Mouse (Mus musculus) midbrain, embryonic 10.5 days (tissue): ENCODE measurements around the gene Sec14l2. TPM values are rescaled to one million over a fixed set of nuclear protein-coding genes. Genes with fewer than 3 reads are reported as not detected.

ENCODE experiments used
- DNase-seq: peaks from one replicate; pipeline ENCODE4 v3.0.0-alpha.2; 2017; ENCODE audit warnings: low spot score
- H3K27ac ChIP-seq: fragments of 300-500 bp; sonication (generic); replicated peaks from 2 replicates; pipeline ENCODE4 v1.5.1; 2016; ENCODE audit warnings: mild to moderate bottlenecking
- H3K27me3 ChIP-seq: fragments of 300-500 bp; sonication (generic); 2 replicates; pipeline ENCODE4 v1.6.1; 2016; ENCODE audit warnings: low read depth, mild to moderate bottlenecking; ENCODE audit not compliant: poor library complexity, severe bottlenecking
- H3K36me3 ChIP-seq: fragments of 300-500 bp; sonication (generic); 2 replicates; pipeline ENCODE4 v1.6.1; 2016; ENCODE audit warnings: mild to moderate bottlenecking, moderate library complexity
- H3K4me1 ChIP-seq: fragments of 300-500 bp; sonication (generic); 2 replicates; pipeline ENCODE4 v1.6.1; 2016
- H3K4me3 ChIP-seq: fragments of 300-500 bp; sonication (generic); 2 replicates; pipeline ENCODE4 v1.5.1; 2016; ENCODE audit warnings: mild to moderate bottlenecking, moderate library complexity
- H3K9me3 ChIP-seq: fragments of 300-500 bp; sonication (generic); replicated peaks from 2 replicates; pipeline ENCODE4 v1.6.1; 2016; ENCODE audit warnings: mild to moderate bottlenecking
- WGBS: fragments of 180-500 bp; shearing (Covaris S2); methylation state at CpG from one replicate; pipeline ENCODE4 v1.1.7; 2016; 5-methylcytosine and 5-hydroxymethylcytosine counted together
- polyA plus RNA-seq: library from polyadenylated mRNA; unstranded; fragments of >200 nt; fragmentation: Nextera tagmentation; extraction: Ambion mirVana; gene quantifications from 2 replicates; pipeline ENCODE4 v1.2.1, GENCODE M21; 2016

The Sec14l2 gene
- polyA plus RNA-seq, 1 experiment from 2014 or later = 2.9 TPM

- peak overlapping the region; percentile 69 for H3K4me3 ChIP-seq
- H3K36me3 ChIP-seq = peaks cover 26% of the 10 kb centered on the region
- peak; percentile 68 for DNase-seq
- peaks cover 40% of the 10 kb centered on the region for H3K4me1 ChIP-seq
- peak overlapping the region; percentile 92 for H3K27ac ChIP-seq
- H3K27me3 ChIP-seq = no peaks in the 10 kb centered on the region
- H3K9me3 ChIP-seq = peaks cover 6% of the 10 kb centered on the region; the same call in 1 of the 2 replicates
- WGBS = 6% methylated on average over 24 of the region's 24 CpGs
Measured at GRCm38 (mm10) chr11:4094378-4095170, 28.6 kb downstream of the Sec14l2 start.

GRCm38 (mm10) chr11:4093459-4094377 is 29.5 kb downstream of the Sec14l2 start:
- DNase-seq = no peak
- peak overlapping the region; percentile 69 for H3K4me3 ChIP-seq
- no peaks in the 10 kb centered on the region for H3K27me3 ChIP-seq
- H3K36me3 ChIP-seq = peaks cover 26% of the 10 kb centered on the region
- H3K4me1 ChIP-seq = peaks cover 40% of the 10 kb centered on the region
- H3K27ac ChIP-seq = no peak overlapping the region
- peaks cover 6% of the 10 kb centered on the region; the same call in 1 of the 2 replicates for H3K9me3 ChIP-seq
- 90% methylated on average over 18 of the region's 18 CpGs for WGBS

- no peak overlapping the region for H3K4me3 ChIP-seq
- H3K9me3 ChIP-seq = peaks cover 6% of the 10 kb centered on the region; the same call in 1 of the 2 replicates
- 72% methylated on average over 2 of the region's 2 CpGs for WGBS
- H3K4me1 ChIP-seq = peaks cover 3% of the 10 kb centered on the region; the same call in 1 of the 2 replicates
- no peak for DNase-seq
- H3K36me3 ChIP-seq = peaks cover 18% of the 10 kb centered on the region
- H3K27me3 ChIP-seq = no peaks in the 10 kb centered on the region
- no peak overlapping the region for H3K27ac ChIP-seq
Measured at GRCm38 (mm10) chr11:4087267-4087666, 35.9 kb downstream of the Sec14l2 start.

GRCm38 (mm10) chr11:4086246-4086645 is 37.0 kb downstream of the Sec14l2 start:
- peaks cover 3% of the 10 kb centered on the region; the same call in 1 of the 2 replicates for H3K4me1 ChIP-seq
- H3K4me3 ChIP-seq = no peak overlapping the region
- 82% methylated on average over 1 of the region's 1 CpGs for WGBS
- no peak overlapping the region for H3K27ac ChIP-seq
- H3K36me3 ChIP-seq = peaks cover 8% of the 10 kb centered on the region
- H3K9me3 ChIP-seq = peaks cover 6% of the 10 kb centered on the region; the same call in 1 of the 2 replicates
- no peak for DNase-seq
- no peaks in the 10 kb centered on the region for H3K27me3 ChIP-seq

- 33% methylated on average over 5 of the region's 5 CpGs for WGBS
- Histone ChIP-seq H3K9me3 (no peaks in the 10 kb centered on the region), H3K36me3 (no peaks in the 10 kb centered on the region), H3K27ac (no peak overlapping the region), H3K4me3 (no peak overlapping the region), H3K27me3 (no peaks in the 10 kb centered on the region), H3K4me1 (peaks cover 3% of the 10 kb centered on the region; the same call in 1 of the 2 replicates)
- peak; percentile 60 for DNase-seq
Measured at GRCm38 (mm10) chr11:4083316-4084078, 39.7 kb downstream of the Sec14l2 start.

- no peaks in the 10 kb centered on the region for H3K27me3 ChIP-seq
- peak; percentile 58 for DNase-seq
- H3K9me3 ChIP-seq = no peaks in the 10 kb centered on the region
- H3K27ac ChIP-seq = no peak overlapping the region
- 17% methylated on average over 4 of the region's 4 CpGs for WGBS
- no peaks in the 10 kb centered on the region for H3K36me3 ChIP-seq
- H3K4me3 ChIP-seq = no peak overlapping the region
- peaks cover 3% of the 10 kb centered on the region; the same call in 1 of the 2 replicates for H3K4me1 ChIP-seq
Measured at GRCm38 (mm10) chr11:4080219-4080618, 43.0 kb downstream of the Sec14l2 start.

GRCm38 (mm10) chr11:4078267-4078933 is 44.8 kb downstream of the Sec14l2 start:
- H3K4me1 ChIP-seq = no peaks in the 10 kb centered on the region
- H3K27me3 ChIP-seq = no peaks in the 10 kb centered on the region
- H3K9me3 ChIP-seq = no peaks in the 10 kb centered on the region
- H3K27ac ChIP-seq = no peak overlapping the region
- H3K4me3 ChIP-seq = no peak overlapping the region
- no peaks in the 10 kb centered on the region for H3K36me3 ChIP-seq
- WGBS = 90% methylated on average over 7 of the region's 7 CpGs
- no peak for DNase-seq

- Histone ChIP-seq H3K27me3 (no peaks in the 10 kb centered on the region), H3K4me1 (no peaks in the 10 kb centered on the region), H3K9me3 (no peaks in the 10 kb centered on the region), H3K27ac (no peak overlapping the region), H3K4me3 (no peak overlapping the region), H3K36me3 (no peaks in the 10 kb centered on the region)
- WGBS = 16% methylated on average over 8 of the region's 8 CpGs
- peak; percentile 49 for DNase-seq
Measured at GRCm38 (mm10) chr11:4076633-4077032, 46.6 kb downstream of the Sec14l2 start.

- no peaks in the 10 kb centered on the region for H3K4me1 ChIP-seq
- H3K9me3 ChIP-seq = no peaks in the 10 kb centered on the region
- no peak for DNase-seq
- H3K27ac ChIP-seq = no peak overlapping the region
- no peak overlapping the region for H3K4me3 ChIP-seq
- no peaks in the 10 kb centered on the region for H3K27me3 ChIP-seq
- WGBS = 82% methylated on average over 1 of the region's 1 CpGs
- no peaks in the 10 kb centered on the region for H3K36me3 ChIP-seq
Measured at GRCm38 (mm10) chr11:4069664-4070063, 53.6 kb downstream of the Sec14l2 start.

- Histone ChIP-seq H3K36me3 (no peaks in the 10 kb centered on the region), H3K27me3 (no peaks in the 10 kb centered on the region), H3K4me1 (no peaks in the 10 kb centered on the region), H3K27ac (no peak within 1 kb of the TSS), H3K9me3 (no peaks in the 10 kb centered on the region), H3K4me3 (no peak within 1 kb of the TSS)
- DNase-seq = no peak
- 71% methylated on average over 5 of the region's 5 CpGs for WGBS
Measured at GRCm38 (mm10) chr11:4064627-4065122, 58.5 kb downstream of the Sec14l2 start, which contains the start of gene Sec14l3. Gene Sec14l3, plus strand, starts transcription at chr11:4064841.

- H3K4me1 ChIP-seq = no peaks in the 10 kb centered on the region
- no peaks in the 10 kb centered on the region for H3K9me3 ChIP-seq
- no peak for DNase-seq
- no peak overlapping the region for H3K27ac ChIP-seq
- no peak overlapping the region for H3K4me3 ChIP-seq
- H3K27me3 ChIP-seq = no peaks in the 10 kb centered on the region
- WGBS = 45% methylated on average over 6 of the region's 6 CpGs
- H3K36me3 ChIP-seq = no peaks in the 10 kb centered on the region
Measured at GRCm38 (mm10) chr11:4062981-4063380, 60.2 kb downstream of the Sec14l2 start.
